Mouse (Mus musculus) CH12.LX (cell line): ENCODE results near the gene Hcn1. TPM values are rescaled to one million over a fixed set of nuclear protein-coding genes. Genes with fewer than 3 reads are reported as not detected.

ENCODE experiments used
- DNase-seq: peaks from one replicate; pipeline ENCODE4 v3.0.0-alpha.2; 2013; ENCODE audit errors: extremely low read depth
- H3K27ac ChIP-seq: 2 replicates; pipeline ENCODE4 v1.5.1; 2012; ENCODE audit warnings: low read depth, mild to moderate bottlenecking, control low read depth, moderate library complexity; ENCODE audit not compliant: insufficient read depth
- H3K27me3 ChIP-seq: replicated peaks from 2 replicates; pipeline ENCODE3; 2012; ENCODE audit warnings: inconsistent platforms
- H3K36me3 ChIP-seq, 2 experiments: replicated peaks in 1 of 2; 2 replicates each; pipeline versions ENCODE3 to v1.6.1; 2012; ENCODE audit warnings: inconsistent platforms in 1 of 2, low read length in 1 of 2, mild to moderate bottlenecking in 1 of 2, mixed read lengths in 1 of 2, moderate library complexity in 1 of 2; ENCODE audit not compliant: control insufficient read depth in 1 of 2, insufficient read depth in 1 of 2
- H3K4me1 ChIP-seq, 2 experiments: 2 replicates each; pipeline ENCODE4 v1.6.1; 2012; ENCODE audit warnings: inconsistent platforms in 1 of 2, moderate library complexity in 1 of 2; ENCODE audit not compliant: insufficient read depth in 2 of 2, control insufficient read depth in 1 of 2
- H3K4me2 ChIP-seq: 2 replicates; pipeline ENCODE4 v1.6.1; 2012; ENCODE audit warnings: low read depth, mild to moderate bottlenecking, control low read depth; ENCODE audit not compliant: poor library complexity, insufficient read depth, severe bottlenecking
- H3K4me3 ChIP-seq, 3 experiments: fragments of 150-350 bp in 1 of 3; sonication (generic) in 1 of 3; replicated peaks in 1 of 3; 2 replicates each; pipeline versions ENCODE3 to v1.5.1; 2011 to 2012; ENCODE audit warnings: low read depth in 2 of 3, low read length in 2 of 3, mild to moderate bottlenecking in 2 of 3, moderate library complexity in 2 of 3, control low read depth in 1 of 3, improper control_type of control experiment in 1 of 3, inconsistent platforms in 1 of 3, mixed read lengths in 1 of 3; ENCODE audit not compliant: poor library complexity in 1 of 3
- H3K79me2 ChIP-seq: replicated peaks from 2 replicates; pipeline ENCODE4 v1.6.1; 2012; ENCODE audit warnings: mild to moderate bottlenecking, moderate library complexity; ENCODE audit not compliant: control insufficient read depth, poor library complexity, insufficient read depth, severe bottlenecking; ENCODE audit errors: extremely low read depth
- H3K9ac ChIP-seq: 2 replicates; pipeline ENCODE4 v1.6.1; 2012; ENCODE audit warnings: low read depth, mild to moderate bottlenecking, control low read depth, moderate library complexity; ENCODE audit not compliant: insufficient read depth
- H3K9me3 ChIP-seq: replicated peaks from 2 replicates; pipeline ENCODE3; 2012; ENCODE audit warnings: low read length, inconsistent platforms, mixed read lengths
- BHLHE40 ChIP-seq: IDR thresholded peaks from 2 replicates; pipeline ENCODE4 v1.6.1; 2011; ENCODE audit warnings: mild to moderate bottlenecking, low read depth, low read length, improper control_type of control experiment
- CHD2 ChIP-seq: IDR thresholded peaks from 2 replicates; pipeline ENCODE4 v1.6.1; 2011; ENCODE audit warnings: low read length, improper control_type of control experiment
- E2F4 ChIP-seq: IDR thresholded peaks from 2 replicates; pipeline ENCODE4 v1.6.1; 2011; ENCODE audit warnings: low read depth, low read length, improper control_type of control experiment; ENCODE audit not compliant: insufficient replicate concordance
- ELF1 ChIP-seq: IDR thresholded peaks from 2 replicates; pipeline ENCODE4 v1.6.1; 2014; ENCODE audit warnings: low read depth, mild to moderate bottlenecking, inconsistent platforms, low read length, improper control_type of control experiment
- EP300 ChIP-seq: IDR thresholded peaks from 2 replicates; pipeline ENCODE4 v1.6.1; 2011; ENCODE audit warnings: low read length, improper control_type of control experiment
- ETS1 ChIP-seq: conservative IDR thresholded peaks from 2 replicates; pipeline ENCODE4 v1.6.1; 2012; ENCODE audit warnings: low read depth, mild to moderate bottlenecking, inconsistent platforms, low read length, improper control_type of control experiment, moderate library complexity
- GABPA ChIP-seq: IDR thresholded peaks from 2 replicates; pipeline ENCODE4 v1.6.1; 2012; ENCODE audit warnings: low read depth, low read length, improper control_type of control experiment, inconsistent platforms; ENCODE audit not compliant: insufficient replicate concordance
- HCFC1 ChIP-seq: IDR thresholded peaks from 2 replicates; pipeline ENCODE4 v1.6.1; 2012; ENCODE audit warnings: low read depth, mild to moderate bottlenecking, inconsistent platforms, low read length, improper control_type of control experiment
- JUND ChIP-seq: conservative IDR thresholded peaks from 2 replicates; pipeline ENCODE4 v1.6.1; 2011; ENCODE audit warnings: low read depth, low read length, improper control_type of control experiment
- KAT2A ChIP-seq: IDR thresholded peaks from 2 replicates; pipeline ENCODE4 v1.6.1; 2012; ENCODE audit warnings: low read length, improper control_type of control experiment, inconsistent platforms; ENCODE audit not compliant: insufficient replicate concordance
- MAX ChIP-seq: IDR thresholded peaks from 2 replicates; pipeline ENCODE4 v1.6.1; 2011; ENCODE audit warnings: low read length, improper control_type of control experiment
- MAZ ChIP-seq: IDR thresholded peaks from 2 replicates; pipeline ENCODE4 v1.6.1; 2012; ENCODE audit warnings: low read depth, mild to moderate bottlenecking, inconsistent platforms, low read length, improper control_type of control experiment, moderate library complexity
- MEF2A ChIP-seq: IDR thresholded peaks from 2 replicates; pipeline ENCODE4 v1.6.1; 2014; ENCODE audit warnings: low read depth, mild to moderate bottlenecking, inconsistent platforms, low read length, improper control_type of control experiment, borderline replicate concordance
- MXI1 ChIP-seq: IDR thresholded peaks from 2 replicates; pipeline ENCODE4 v1.6.1; 2011; ENCODE audit warnings: mild to moderate bottlenecking, low read depth, low read length, improper control_type of control experiment
- MYC ChIP-seq: IDR thresholded peaks from 2 replicates; pipeline ENCODE4 v1.6.1; 2011; ENCODE audit warnings: low read depth, mild to moderate bottlenecking, improper control_type of control experiment, low read length
- NELFE ChIP-seq: IDR thresholded peaks from 2 replicates; pipeline ENCODE4 v1.6.1; 2011; ENCODE audit warnings: low read depth, low read length, improper control_type of control experiment
- NRF1 ChIP-seq: IDR thresholded peaks from 2 replicates; pipeline ENCODE4 v1.6.1; 2014; ENCODE audit warnings: low read depth, mild to moderate bottlenecking, inconsistent platforms, low read length, improper control_type of control experiment, moderate library complexity
- PAX5 ChIP-seq: IDR thresholded peaks from 2 replicates; pipeline ENCODE4 v1.6.1; 2012; ENCODE audit warnings: low read length, inconsistent platforms, mixed read lengths
- POLR2A ChIP-seq: IDR thresholded peaks from 2 replicates; pipeline ENCODE4 v1.6.1; 2011; ENCODE audit warnings: low read depth, mild to moderate bottlenecking, improper control_type of control experiment, low read length
- POLR2AphosphoS2 ChIP-seq: IDR thresholded peaks from 2 replicates; pipeline ENCODE4 v1.6.1; 2011; ENCODE audit warnings: low read depth, low read length, improper control_type of control experiment
- RCOR1 ChIP-seq: conservative IDR thresholded peaks from 2 replicates; pipeline ENCODE4 v1.6.1; 2012; ENCODE audit warnings: low read depth, mild to moderate bottlenecking, inconsistent platforms, low read length, improper control_type of control experiment
- SIN3A ChIP-seq: IDR thresholded peaks from 2 replicates; pipeline ENCODE4 v1.6.1; 2012; ENCODE audit warnings: low read length, improper control_type of control experiment, inconsistent platforms
- TBP ChIP-seq: conservative IDR thresholded peaks from 2 replicates; pipeline ENCODE4 v1.6.1; 2011; ENCODE audit warnings: low read depth, low read length, improper control_type of control experiment
- USF1 ChIP-seq: IDR thresholded peaks from 2 replicates; pipeline ENCODE4 v1.6.1; 2014; ENCODE audit warnings: low read depth, mild to moderate bottlenecking, inconsistent platforms, low read length, improper control_type of control experiment
- ZC3H11A ChIP-seq: IDR thresholded peaks from 2 replicates; pipeline ENCODE4 v1.6.1; 2012; ENCODE audit warnings: low read depth, mild to moderate bottlenecking, inconsistent platforms, low read length, improper control_type of control experiment
- ZMIZ1 ChIP-seq: IDR thresholded peaks from 2 replicates; pipeline ENCODE4 v1.6.1; 2012; ENCODE audit warnings: low read depth, mild to moderate bottlenecking, inconsistent platforms, low read length, improper control_type of control experiment
- ZNF384 ChIP-seq: IDR thresholded peaks from 2 replicates; pipeline ENCODE4 v1.6.1; 2012; ENCODE audit warnings: low read depth, low read length, improper control_type of control experiment, inconsistent platforms
- dilution Hi-C: fragments of 300-500 bp; cut with MboI; formaldehyde crosslinking; loops from 2 replicates; pipeline ENCODE4 v1.14.3; 2020; ENCODE audit warnings: low sequenced_read_pairs; ENCODE audit not compliant: extremely low pct_unique_long_range_greater_than_20kb, extremely low pct_ligation_motif_present
- in situ Hi-C: fragments of 300-500 bp; cut with MboI; formaldehyde crosslinking; loops from 3 replicates; pipeline ENCODE4 v1.14.3; 2019; ENCODE audit warnings: low sequenced_read_pairs, low pct_ligation_motif_present, low pct_unique_long_range_greater_than_20kb, mixed read lengths
- polyA plus RNA-seq: library from polyadenylated mRNA; unstranded; fragments of >175 nt; gene quantifications from 2 replicates; pipeline ENCODE4 v1.2.1, GENCODE M21; 2012; ENCODE audit warnings: low read depth; ENCODE audit not compliant: insufficient read length
- total RNA-seq, 2 experiments: library from RNA; depleted of rRNA; stranded (reverse); fragments of 300-350 nt in 1 of 2; fragments of >200 nt in 1 of 2; gene quantifications; 2 replicates each; pipeline ENCODE4 v1.2.3; 2012 to 2014

Gene Hcn1
- total and polyA plus RNA-seq, 3 experiments, result not detected

DNA sequence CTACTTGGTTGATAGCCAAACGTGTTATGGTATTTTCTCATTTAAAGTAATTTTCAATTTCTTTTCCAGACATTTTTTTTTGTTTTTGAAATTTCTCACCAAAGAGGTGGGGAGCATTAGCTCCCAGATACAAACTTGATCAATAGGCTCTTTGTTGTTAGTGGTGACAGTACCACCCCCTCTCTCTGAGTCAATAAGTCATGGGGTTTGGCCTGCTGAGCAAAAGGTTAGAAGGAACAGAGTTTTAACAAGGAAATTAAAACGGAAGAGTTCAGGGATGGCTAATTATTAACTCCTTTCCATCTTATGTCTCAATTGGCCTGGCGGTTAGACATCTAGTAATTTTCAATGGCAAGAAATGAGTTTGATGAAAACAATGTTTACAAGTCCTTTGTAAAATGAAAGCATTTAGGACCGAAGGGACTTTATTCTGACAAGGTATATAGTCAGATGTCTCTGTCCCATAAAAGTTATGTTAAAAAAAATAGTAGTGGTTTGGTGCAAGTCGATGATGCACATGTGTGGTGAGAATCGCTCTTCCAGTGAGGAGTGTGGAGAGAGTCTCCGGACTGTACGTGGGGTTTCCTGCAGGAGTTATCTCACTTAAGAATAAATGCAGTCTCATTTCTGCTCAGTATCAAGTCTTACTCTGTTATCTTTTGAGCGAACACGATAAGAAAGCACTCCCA is 7.5 kb upstream of the Hcn1 start:
- dilution Hi-C loops, result no loop called here
- H3K9me3 ChIP-seq, result peaks cover 16% of the 10 kb centered on the region

DNA sequence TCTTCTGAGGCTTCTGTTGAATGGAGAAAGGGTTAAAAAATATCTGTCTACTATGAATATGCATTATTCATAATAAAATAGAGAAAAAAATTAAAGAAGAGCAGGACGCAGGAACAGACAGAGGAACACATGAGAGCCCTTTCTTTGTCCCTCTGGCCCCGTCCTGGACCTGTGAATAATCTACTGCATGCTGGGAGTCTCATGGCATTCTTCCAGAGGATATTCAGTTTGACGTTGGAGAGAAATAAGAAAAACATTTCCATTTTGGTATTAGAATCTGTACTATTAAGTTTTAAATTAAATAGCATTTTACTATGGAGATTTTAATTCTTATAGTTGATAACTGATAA is 7.0 kb upstream of the Hcn1 start:
- dilution Hi-C loops, result no loop called here
- in situ Hi-C loops, result no loop called here

More for the DNA sequence above, 7.5 kb upstream of the Hcn1 start:
- Histone ChIP-seq H3K27me3 (no peaks in the 10 kb centered on the region), H3K36me3 (no peaks in the 10 kb centered on the region), H3K9ac (no peak overlapping the region), H3K27ac (no peak overlapping the region), H3K4me2 (no peak overlapping the region), H3K79me2 (no peaks in the 10 kb centered on the region)
- in situ Hi-C loops, result no loop called here
- TF ChIP-seq POLR2AphosphoS2, result no peak
- no peak for TF ChIP-seq ETS1
- TF ChIP-seq TBP, result no peak
- TF ChIP-seq NELFE, result no peak
- no peak for TF ChIP-seq MXI1
- TF ChIP-seq EP300, result no peak
- no peak for TF ChIP-seq RCOR1
- no peak for TF ChIP-seq ZC3H11A
- TF ChIP-seq KAT2A, result no peak
- TF ChIP-seq E2F4, result no peak
- TF ChIP-seq GABPA, result no peak
- no peak for TF ChIP-seq HCFC1
- TF ChIP-seq USF1, result no peak
- TF ChIP-seq SIN3A, result no peak
- TF ChIP-seq ELF1, result no peak
- no peak for TF ChIP-seq BHLHE40
- TF ChIP-seq MAZ, result no peak
- TF ChIP-seq ZNF384, result no peak
- no peak for TF ChIP-seq CHD2
- TF ChIP-seq MEF2A, result no peak
- TF ChIP-seq, all 38 proteins: peak for 0
- no peak for DNase-seq
- Histone ChIP-seq H3K4me3 (no peak overlapping the region), H3K4me1 (no peaks in the 10 kb centered on the region)

More for the DNA sequence above, 7.0 kb upstream of the Hcn1 start:
- no peak overlapping the region for H3K27ac ChIP-seq
- peaks cover 16% of the 10 kb centered on the region for H3K9me3 ChIP-seq
- no peak for TF ChIP-seq ZMIZ1
- no peak for TF ChIP-seq RCOR1
- TF ChIP-seq KAT2A, result no peak
- no peak for TF ChIP-seq BHLHE40
- no peak for TF ChIP-seq CHD2
- no peak for TF ChIP-seq MEF2A
- TF ChIP-seq NRF1, result no peak
- TF ChIP-seq JUND, result no peak
- no peak for TF ChIP-seq HCFC1
- TF ChIP-seq MAX, result no peak
- no peak for TF ChIP-seq ELF1
- TF ChIP-seq MYC, result no peak
- no peak for TF ChIP-seq MXI1
- no peak for TF ChIP-seq E2F4
- no peak for TF ChIP-seq GABPA
- TF ChIP-seq POLR2A, result no peak
- no peak for TF ChIP-seq PAX5
- TF ChIP-seq SIN3A, result no peak
- H3K79me2 ChIP-seq, result no peaks in the 10 kb centered on the region
- H3K4me3 ChIP-seq, result no peak overlapping the region
- H3K27me3 ChIP-seq, result no peaks in the 10 kb centered on the region
- H3K4me2 ChIP-seq, result no peak overlapping the region
- no peaks in the 10 kb centered on the region for H3K4me1 ChIP-seq
- no peak overlapping the region for H3K9ac ChIP-seq
- H3K36me3 ChIP-seq, result no peaks in the 10 kb centered on the region
- no peak for DNase-seq
